Mouse (Mus musculus): Measurements from ENCODE around the gene Ptprs. TPM values are rescaled to one million over a fixed set of nuclear protein-coding genes. Genes with fewer than 3 reads are reported as not detected.
A peak's percentile ranks its signal among the peaks of the same experiment; 100 is the strongest.

Ptprs gene
- polyA plus RNA-seq, 1 experiment from 2014 or later = 22.2 TPM

- Histone ChIP-seq H3K9me3 (ENCODE audit: control insufficient read depth, low read length) (no peaks in the 10 kb centered on the region), H3K36me3 (ENCODE audit: control insufficient read depth, insufficient read depth, low read length) (no peaks in the 10 kb centered on the region), H3K4me2 (replicated peaks; ENCODE audit: low read depth) (no peak overlapping the region), H3K4me1 (replicated peaks; ENCODE audit: control insufficient read depth, insufficient read depth) (peaks cover 15% of the 10 kb centered on the region), H3K27ac (replicated peaks) (peak overlapping the region; percentile 81; the same call in 1 of the 2 replicates), H3K4me3 (ENCODE audit: low read depth, low read length) (no peak overlapping the region), H3K27me3 (ENCODE audit: control insufficient read depth, insufficient read depth, low read length) (no peaks in the 10 kb centered on the region; the same call in 1 of the 2 replicates), H3K9ac (ENCODE audit: low read length) (no peak overlapping the region)
- WGBS = 90% methylated on average over 9 of the region's 9 CpGs
- no peak for DNase-seq (ENCODE audit: low spot score)
- ATAC-seq (ENCODE audit: low FRiP score, low TSS enrichment) = no peak
- peak; percentile 34 for TF ChIP-seq CTCF (IDR thresholded peaks at IDR 0.05; ENCODE audit: low read depth)
- TF ChIP-seq EP300 (optimal IDR thresholded peaks at IDR 0.05) = no peak
These were observed 7.9 kb downstream of the Ptprs start for GRCm38 (mm10) chr17:56468380-56468779.

- TF ChIP-seq CTCF (IDR thresholded peaks at IDR 0.05; ENCODE audit: low read depth) = no peak
- H3K27me3 ChIP-seq (ENCODE audit: control insufficient read depth, insufficient read depth, low read length) = no peaks in the 10 kb centered on the region
- peak; percentile 45 for ATAC-seq (ENCODE audit: low FRiP score, low TSS enrichment)
- H3K9ac ChIP-seq (ENCODE audit: low read length) = 0 out of 2 replicates have a peak overlapping the region, but pooled peaks have one; percentile 23
- H3K4me3 ChIP-seq (ENCODE audit: low read depth, low read length) = no peak overlapping the region
- no peaks in the 10 kb centered on the region for H3K9me3 ChIP-seq (ENCODE audit: control insufficient read depth, low read length)
- 16% methylated on average over 7 of the region's 7 CpGs for WGBS
- peak overlapping the region; percentile 27; the same call in 1 of the 2 replicates for H3K4me2 ChIP-seq (replicated peaks; ENCODE audit: low read depth)
- H3K27ac ChIP-seq (replicated peaks) = peak overlapping the region; percentile 81
- peaks cover 18% of the 10 kb centered on the region for H3K4me1 ChIP-seq (replicated peaks; ENCODE audit: control insufficient read depth, insufficient read depth)
- no peaks in the 10 kb centered on the region for H3K36me3 ChIP-seq (ENCODE audit: control insufficient read depth, insufficient read depth, low read length)
- peak; percentile 74 for DNase-seq (ENCODE audit: low spot score)
These were observed 8.8 kb downstream of the Ptprs start for GRCm38 (mm10) chr17:56467456-56467884.

- TF ChIP-seq EP300 (optimal IDR thresholded peaks at IDR 0.05) = no peak
- no peak for TF ChIP-seq CTCF (IDR thresholded peaks at IDR 0.05; ENCODE audit: low read depth)
- 68% methylated on average over 6 of the region's 6 CpGs for WGBS
- H3K9ac ChIP-seq (ENCODE audit: low read length) = no peak overlapping the region
- ATAC-seq (ENCODE audit: low FRiP score, low TSS enrichment) = no peak
- H3K4me3 ChIP-seq (ENCODE audit: low read depth, low read length) = no peak overlapping the region
- peaks cover 18% of the 10 kb centered on the region for H3K4me1 ChIP-seq (replicated peaks; ENCODE audit: control insufficient read depth, insufficient read depth)
- H3K27me3 ChIP-seq (ENCODE audit: control insufficient read depth, insufficient read depth, low read length) = no peaks in the 10 kb centered on the region
- no peak for DNase-seq (ENCODE audit: low spot score)
- H3K36me3 ChIP-seq (ENCODE audit: control insufficient read depth, insufficient read depth, low read length) = no peaks in the 10 kb centered on the region
- no peak overlapping the region for H3K27ac ChIP-seq (replicated peaks)
- H3K9me3 ChIP-seq (ENCODE audit: control insufficient read depth, low read length) = no peaks in the 10 kb centered on the region
- H3K4me2 ChIP-seq (replicated peaks; ENCODE audit: low read depth) = no peak overlapping the region
These were observed 9.5 kb downstream of the Ptprs start for GRCm38 (mm10) chr17:56466747-56467146.

- ATAC-seq (ENCODE audit: low FRiP score, low TSS enrichment) (no peak), DNase-seq (ENCODE audit: low spot score) (peak; percentile 64)
- Histone ChIP-seq H3K4me3 (ENCODE audit: low read depth, low read length) (no peak overlapping the region), H3K4me2 (replicated peaks; ENCODE audit: low read depth) (no peak overlapping the region), H3K27me3 (ENCODE audit: control insufficient read depth, insufficient read depth, low read length) (no peaks in the 10 kb centered on the region), H3K27ac (replicated peaks) (no peak overlapping the region), H3K9ac (ENCODE audit: low read length) (no peak overlapping the region), H3K9me3 (ENCODE audit: control insufficient read depth, low read length) (no peaks in the 10 kb centered on the region), H3K36me3 (ENCODE audit: control insufficient read depth, insufficient read depth, low read length) (no peaks in the 10 kb centered on the region), H3K4me1 (replicated peaks; ENCODE audit: control insufficient read depth, insufficient read depth) (peaks cover 13% of the 10 kb centered on the region)
- TF ChIP-seq EP300 (optimal IDR thresholded peaks at IDR 0.05) (no peak), CTCF (IDR thresholded peaks at IDR 0.05; ENCODE audit: low read depth) (no peak)
- WGBS = 52% methylated on average over 7 of the region's 7 CpGs
These were observed 11.5 kb downstream of the Ptprs start for GRCm38 (mm10) chr17:56464817-56465216.

GRCm38 (mm10) chr17:56464345-56464744 lies 11.9 kb downstream of the Ptprs start:
- no peak overlapping the region for H3K9ac ChIP-seq (ENCODE audit: low read length)
- H3K36me3 ChIP-seq (ENCODE audit: control insufficient read depth, insufficient read depth, low read length) = no peaks in the 10 kb centered on the region
- no peaks in the 10 kb centered on the region for H3K9me3 ChIP-seq (ENCODE audit: control insufficient read depth, low read length)
- DNase-seq (ENCODE audit: low spot score) (no peak), ATAC-seq (ENCODE audit: low FRiP score, low TSS enrichment) (no peak)
- no peaks in the 10 kb centered on the region for H3K27me3 ChIP-seq (ENCODE audit: control insufficient read depth, insufficient read depth, low read length)
- H3K4me3 ChIP-seq (ENCODE audit: low read depth, low read length) = no peak overlapping the region
- WGBS = 89% methylated on average over 2 of the region's 2 CpGs
- peaks cover 13% of the 10 kb centered on the region for H3K4me1 ChIP-seq (replicated peaks; ENCODE audit: control insufficient read depth, insufficient read depth)
- H3K4me2 ChIP-seq (replicated peaks; ENCODE audit: low read depth) = no peak overlapping the region
- TF ChIP-seq EP300 (optimal IDR thresholded peaks at IDR 0.05) = no peak
- no peak for TF ChIP-seq CTCF (IDR thresholded peaks at IDR 0.05; ENCODE audit: low read depth)
- H3K27ac ChIP-seq (replicated peaks) = no peak overlapping the region

GRCm38 (mm10) chr17:56463500-56463899 lies 12.8 kb downstream of the Ptprs start:
- Histone ChIP-seq H3K27ac (replicated peaks) (peak overlapping the region; percentile 92; the same call in 1 of the 2 replicates), H3K9ac (ENCODE audit: low read length) (no peak overlapping the region), H3K9me3 (ENCODE audit: control insufficient read depth, low read length) (no peaks in the 10 kb centered on the region), H3K36me3 (ENCODE audit: control insufficient read depth, insufficient read depth, low read length) (no peaks in the 10 kb centered on the region), H3K4me1 (replicated peaks; ENCODE audit: control insufficient read depth, insufficient read depth) (peaks cover 13% of the 10 kb centered on the region), H3K4me2 (replicated peaks; ENCODE audit: low read depth) (no peak overlapping the region), H3K4me3 (ENCODE audit: low read depth, low read length) (no peak overlapping the region), H3K27me3 (ENCODE audit: control insufficient read depth, insufficient read depth, low read length) (no peaks in the 10 kb centered on the region)
- ATAC-seq (ENCODE audit: low FRiP score, low TSS enrichment) = no peak
- WGBS = 27% methylated on average over 1 of the region's 1 CpGs
- TF ChIP-seq CTCF (IDR thresholded peaks at IDR 0.05; ENCODE audit: low read depth) (no peak), EP300 (optimal IDR thresholded peaks at IDR 0.05) (no peak)
- DNase-seq (ENCODE audit: low spot score) = no peak
